Mouse (Mus musculus) thymus, adult 2 months (tissue): ENCODE results near the gene Farsb. TPM values are rescaled to one million over a fixed set of nuclear protein-coding genes. Genes with fewer than 3 reads are reported as not detected.

Source experiments
- DNase-seq: peaks from one replicate; pipeline ENCODE4 v3.0.0; 2021
- H3K27ac ChIP-seq: fragments of 200-500 bp; 2 replicates; pipeline ENCODE4 v1.5.1; 2012; ENCODE audit warnings: low read length, control low read depth; ENCODE audit not compliant: control insufficient read depth, insufficient read depth
- H3K27me3 ChIP-seq: fragments of 200-500 bp; 2 replicates; pipeline ENCODE4 v1.6.1; 2012; ENCODE audit warnings: mild to moderate bottlenecking, low read length, moderate library complexity, mixed read lengths; ENCODE audit not compliant: control insufficient read depth, insufficient read depth
- H3K36me3 ChIP-seq: fragments of 200-500 bp; 2 replicates; pipeline ENCODE4 v1.6.1; 2012; ENCODE audit warnings: mild to moderate bottlenecking, low read length, moderate library complexity; ENCODE audit not compliant: control insufficient read depth, insufficient read depth
- H3K4me1 ChIP-seq: fragments of 200-500 bp; replicated peaks from 2 replicates; pipeline ENCODE4 v1.6.1; 2012; ENCODE audit warnings: low read length; ENCODE audit not compliant: control insufficient read depth, insufficient read depth
- H3K4me3 ChIP-seq: fragments of 200-500 bp; 2 replicates; pipeline ENCODE4 v1.5.1; 2012; ENCODE audit warnings: mild to moderate bottlenecking, low read length, control low read depth, moderate library complexity; ENCODE audit not compliant: control insufficient read depth, insufficient read depth
- CTCF ChIP-seq: fragments of 200-500 bp; IDR thresholded peaks from 2 replicates; pipeline ENCODE4 v1.5.1; 2012; ENCODE audit warnings: mild to moderate bottlenecking, control low read depth, low read length, moderate library complexity, borderline replicate concordance; ENCODE audit not compliant: control insufficient read depth, poor library complexity, insufficient read depth; ENCODE audit errors: extremely low read depth
- POLR2A ChIP-seq: fragments of 200-500 bp; IDR thresholded peaks from 2 replicates; pipeline ENCODE4 v1.6.1; 2012; ENCODE audit warnings: mild to moderate bottlenecking, low read length, control low read depth, moderate library complexity; ENCODE audit not compliant: control insufficient read depth, poor library complexity, insufficient read depth; ENCODE audit errors: extremely low read depth
- WGBS: fragments of 180-500 bp; shearing (Covaris S2); methylation state at CpG from one replicate; pipeline ENCODE4 v1.1.7; 2018; 5-methylcytosine and 5-hydroxymethylcytosine counted together
- polyA plus RNA-seq: library from polyadenylated mRNA; depleted of rRNA; stranded (reverse); fragments of >200 nt; gene quantifications from 2 replicates; pipeline ENCODE4 v1.2.3, GENCODE M21; 2012

The Farsb gene
- polyA plus RNA-seq, 1 experiment: 21.9 TPM

GRCm38 (mm10) chr1:78448091-78448490, 40.6 kb downstream of the Farsb start:
- H3K4me1 ChIP-seq: no peaks in the 10 kb centered on the region
- H3K27me3 ChIP-seq: no peaks in the 10 kb centered on the region
- H3K27ac ChIP-seq: no peak overlapping the region
- peaks cover 41% of the 10 kb centered on the region for H3K36me3 ChIP-seq
- DNase-seq: no peak
- 93% methylated on average over 1 of the region's 1 CpGs for WGBS
- TF ChIP-seq CTCF (no peak), POLR2A (no peak)
- no peak overlapping the region for H3K4me3 ChIP-seq

GRCm38 (mm10) chr1:78446742-78447141, 42.0 kb downstream of the Farsb start:
- WGBS: 99% methylated on average over 6 of the region's 6 CpGs
- TF ChIP-seq POLR2A: no peak
- TF ChIP-seq CTCF: no peak
- Histone ChIP-seq H3K27me3 (no peaks in the 10 kb centered on the region), H3K4me1 (no peaks in the 10 kb centered on the region), H3K36me3 (peaks cover 36% of the 10 kb centered on the region), H3K27ac (no peak overlapping the region), H3K4me3 (no peak overlapping the region)
- no peak for DNase-seq

GRCm38 (mm10) chr1:78446232-78446631, 42.5 kb downstream of the Farsb start:
- Histone ChIP-seq H3K27me3 (no peaks in the 10 kb centered on the region), H3K4me3 (no peak overlapping the region), H3K36me3 (peaks cover 31% of the 10 kb centered on the region), H3K27ac (no peak overlapping the region), H3K4me1 (no peaks in the 10 kb centered on the region)
- DNase-seq: no peak
- 96% methylated on average over 8 of the region's 8 CpGs for WGBS
- TF ChIP-seq CTCF (no peak), POLR2A (no peak)

GRCm38 (mm10) chr1:78443056-78443455, 45.6 kb downstream of the Farsb start:
- 97% methylated on average over 7 of the region's 7 CpGs for WGBS
- H3K36me3 ChIP-seq: peaks cover 7% of the 10 kb centered on the region

GRCm38 (mm10) chr1:78440716-78441115, 48.0 kb downstream of the Farsb start:
- no peak for TF ChIP-seq POLR2A
- no peak for TF ChIP-seq CTCF
- Histone ChIP-seq H3K27me3 (no peaks in the 10 kb centered on the region), H3K4me1 (no peaks in the 10 kb centered on the region), H3K36me3 (peaks cover 6% of the 10 kb centered on the region), H3K4me3 (no peak overlapping the region), H3K27ac (no peak overlapping the region)
- no peak for DNase-seq
- WGBS: 98% methylated on average over 8 of the region's 8 CpGs

More at GRCm38 (mm10) chr1:78443056-78443455, 45.6 kb downstream of the Farsb start:
- TF ChIP-seq POLR2A (no peak), CTCF (no peak)
- no peaks in the 10 kb centered on the region for H3K4me1 ChIP-seq
- H3K27ac ChIP-seq: no peak overlapping the region
- H3K27me3 ChIP-seq: no peaks in the 10 kb centered on the region
- H3K4me3 ChIP-seq: no peak overlapping the region
- no peak for DNase-seq

GRCm38 (mm10) chr1:78437150-78437549, 51.5 kb downstream of the Farsb start:
- 95% methylated on average over 3 of the region's 3 CpGs for WGBS
- no peak for DNase-seq
- TF ChIP-seq POLR2A (no peak), CTCF (no peak)
- Histone ChIP-seq H3K27ac (no peak overlapping the region), H3K27me3 (no peaks in the 10 kb centered on the region), H3K4me3 (no peak overlapping the region), H3K4me1 (no peaks in the 10 kb centered on the region), H3K36me3 (peaks cover 2% of the 10 kb centered on the region)

GRCm38 (mm10) chr1:78436445-78436844, 52.3 kb downstream of the Farsb start:
- H3K27ac ChIP-seq: no peak overlapping the region
- WGBS: 98% methylated on average over 1 of the region's 1 CpGs
- no peaks in the 10 kb centered on the region for H3K27me3 ChIP-seq
- no peak for DNase-seq
- TF ChIP-seq CTCF: no peak
- no peak for TF ChIP-seq POLR2A
- H3K4me3 ChIP-seq: no peak overlapping the region
- H3K4me1 ChIP-seq: no peaks in the 10 kb centered on the region
- peaks cover 4% of the 10 kb centered on the region for H3K36me3 ChIP-seq
